8 mouse cellular contexts compared by ENCODE assay signal in genomic region chr1:39749664-39750063, GRCm38 (mm10). TPM values are rescaled to one million over a fixed set of nuclear protein-coding genes. Genes with fewer than 3 reads are reported as not detected.
DNase-seq lines count a peak whose midpoint lies in the region; ATAC-seq and TF ChIP-seq lines count a peak whose summit lies in the region.

No protein-coding gene starts in this region.

- peak; percentile 86 for ATAC-seq in lung, embryonic 15.5 days (ENCODE audit: borderline replicate concordance, extremely low read depth, low FRiP score, low TSS enrichment)
- ATAC-seq in heart, embryonic 16.5 days (replicated peaks; ENCODE audit: extremely low read depth, insufficient read depth, low FRiP score), result 0 out of 2 replicates have a peak, but pooled peaks have one; percentile 15
- ATAC-seq in megakaryocyte-erythroid progenitor cell, adult 5-6 weeks (replicated peaks; ENCODE audit: low FRiP score, low TSS enrichment, poor library complexity, severe bottlenecking), result no peak

- H3K27me3 ChIP-seq in lung, embryonic 15.5 days, result no peaks in the 10 kb centered on the region
- no peaks in the 10 kb centered on the region for H3K27me3 ChIP-seq in heart, embryonic 16.5 days (ENCODE audit: control insufficient read depth, insufficient read depth, low read length)

- 11% methylated on average over 3 of the region's 3 CpGs for WGBS in lung, embryonic 15.5 days
- 17% methylated on average over 3 of the region's 3 CpGs for WGBS in lung, adult 2 months
- WGBS in heart, embryonic 16.5 days, result 24% methylated on average over 3 of the region's 3 CpGs

- H3K9me3 ChIP-seq in lung, embryonic 15.5 days, result no peaks in the 10 kb centered on the region
- no peaks in the 10 kb centered on the region for H3K9me3 ChIP-seq in heart, embryonic 16.5 days (replicated peaks; ENCODE audit: control insufficient read depth, low read length)

- no peak for TF ChIP-seq POLR2A in lung, adult 2 months (IDR thresholded peaks at IDR 0.05; ENCODE audit: borderline replicate concordance, extremely low read depth, low read depth, low read length)

- DNase-seq in lung, adult 2 months, result no peak
- DNase-seq in lung, postnatal 14 days, result peak; percentile 33
- peak; percentile 77 for DNase-seq in thymus, postnatal 14 days
- no peak for DNase-seq in right cerebral cortex, postnatal 14 days
- DNase-seq in ovary, adult 18-20 months (ENCODE audit: low spot score), result no peak

- peaks cover 33% of the 10 kb centered on the region for H3K4me1 ChIP-seq in lung, embryonic 15.5 days
- peaks cover 12% of the 10 kb centered on the region for H3K4me1 ChIP-seq in lung, adult 2 months (ENCODE audit: control insufficient read depth, insufficient read depth, low read length)
- peaks cover 35% of the 10 kb centered on the region for H3K4me1 ChIP-seq in heart, embryonic 16.5 days (ENCODE audit: control insufficient read depth, insufficient read depth, low read length)

- H3K9ac ChIP-seq in lung, embryonic 15.5 days, result no peak overlapping the region
- H3K9ac ChIP-seq in heart, embryonic 16.5 days (ENCODE audit: low read length), result no peak overlapping the region

- peak overlapping the region; percentile 62 for H3K27ac ChIP-seq in lung, embryonic 15.5 days
- peak overlapping the region; percentile 53 for H3K27ac ChIP-seq in heart, embryonic 16.5 days (ENCODE audit: low read length)

- H3K4me2 ChIP-seq in lung, embryonic 15.5 days, result no peak overlapping the region
- H3K4me2 ChIP-seq in heart, embryonic 16.5 days (ENCODE audit: low read depth, low read length), result no peak overlapping the region

- H3K4me3 ChIP-seq in lung, embryonic 15.5 days, result no peak overlapping the region
- no peak overlapping the region for H3K4me3 ChIP-seq in lung, adult 2 months (replicated peaks; ENCODE audit: extremely low read depth, low read depth, low read length)
- H3K4me3 ChIP-seq in heart, embryonic 16.5 days (ENCODE audit: low read length), result no peak overlapping the region

- no peak for TF ChIP-seq CTCF in lung, adult 2 months (IDR thresholded peaks at IDR 0.05; ENCODE audit: insufficient read depth, low read length)

- H3K36me3 ChIP-seq in lung, embryonic 15.5 days, result no peaks in the 10 kb centered on the region
- H3K36me3 ChIP-seq in heart, embryonic 16.5 days (ENCODE audit: control insufficient read depth, insufficient read depth), result no peaks in the 10 kb centered on the region

RNA-seq across cellular contexts. Expression of gene Rfx8, which starts 28.9 kb away (rescaled TPM):
- 0.58 and 0.67 TPM in 2 replicates for polyA plus RNA-seq in lung, embryonic 15.5 days (2015; fragmentation: Nextera tagmentation; extraction: Ambion mirVana)
- polyA plus RNA-seq in lung, adult 2 months (2012; rRNA removed), result 0.14 and 0.24 TPM in 2 replicates
- 0.51 and 0.68 TPM in 2 replicates for polyA plus RNA-seq in heart, embryonic 16.5 days (2015; fragmentation: Nextera tagmentation; extraction: Ambion mirVana)
- total RNA-seq in megakaryocyte-erythroid progenitor cell, adult 5-6 weeks (2014; fragmentation: Nextera tagmentation), result not detected in 2 replicates
- total RNA-seq in megakaryocyte-erythroid progenitor cell, adult 5-6 weeks (2017), result 0.65 TPM in 1 of 2 replicates, not detected in the other

RNA-seq across cellular contexts. Expression of gene Gm3646, which starts 55.5 kb away (rescaled TPM):
- not detected in 2 replicates for polyA plus RNA-seq in lung, embryonic 15.5 days (2015; fragmentation: Nextera tagmentation; extraction: Ambion mirVana)
- polyA plus RNA-seq in lung, adult 2 months (2012; rRNA removed), result not detected in 2 replicates
- 2.7 and 4.4 TPM in 2 replicates for polyA plus RNA-seq in heart, embryonic 16.5 days (2015; fragmentation: Nextera tagmentation; extraction: Ambion mirVana)
- total RNA-seq in megakaryocyte-erythroid progenitor cell, adult 5-6 weeks (2014; fragmentation: Nextera tagmentation), result not detected in 2 replicates
- not detected in 2 replicates for total RNA-seq in megakaryocyte-erythroid progenitor cell, adult 5-6 weeks (2017)

Comparison
In these comparisons a context has a peak if more than half of its experiments do, and no peak if none do; other contexts are left out.
1. DNase-seq: peak in lung, postnatal 14 days (single experiment) and thymus, postnatal 14 days (single experiment); none in lung, adult 2 months (single experiment), right cerebral cortex, postnatal 14 days (single experiment) and ovary, adult 18-20 months (single experiment).